Comparison of ENCODE assay signal across 12 mouse cellular contexts in genomic region chr15:8963323-8963722, GRCm38 (mm10). TPM values are rescaled to one million over a fixed set of nuclear protein-coding genes. Genes with fewer than 3 reads are reported as not detected.
A peak's percentile ranks its signal among the peaks of the same experiment; 100 is the strongest.
DNase-seq lines count a peak whose midpoint lies in the region; ATAC-seq and TF ChIP-seq lines count a peak whose summit lies in the region.
"Had no signal": no experiment of that assay in that cellular context is flagged by ENCODE, and none has a peak within 500 bp of the region (broad histone marks: within the 10 kb centered on the region; RNA-seq: fewer than 3 reads in every experiment).

No protein-coding gene starts in this region.

- no peaks in the 10 kb centered on the region for H3K36me3 ChIP-seq in kidney, adult 2 months (ENCODE audit: control insufficient read depth, insufficient read depth, low read length)
- no peaks in the 10 kb centered on the region for H3K36me3 ChIP-seq in kidney, embryonic 16.5 days (ENCODE audit: insufficient read depth, low read length)
- no peaks in the 10 kb centered on the region for H3K36me3 ChIP-seq in CH12.LX (replicated peaks in 1 of 2; ENCODE audit: control insufficient read depth in 1 of 2, insufficient read depth in 1 of 2, low read length in 1 of 2)
- H3K36me3 ChIP-seq: midbrain, embryonic 12.5 days had no signal

- no peaks in the 10 kb centered on the region for H3K79me2 ChIP-seq in CH12.LX (replicated peaks; ENCODE audit: control insufficient read depth, extremely low read depth, insufficient read depth, poor library complexity, severe bottlenecking)

- no peaks in the 10 kb centered on the region for H3K9me3 ChIP-seq in kidney, embryonic 16.5 days (ENCODE audit: low read length)
- no peaks in the 10 kb centered on the region for H3K9me3 ChIP-seq in CH12.LX (replicated peaks; ENCODE audit: low read length)
- H3K9me3 ChIP-seq: midbrain, embryonic 12.5 days had no signal

- TF ChIP-seq CTCF in kidney, adult 2 months (conservative IDR thresholded peaks at IDR 0.05; ENCODE audit: insufficient read depth, insufficient read length, low read depth, low read length): peak; percentile 79
- TF ChIP-seq CTCF in CH12.LX (conservative IDR thresholded peaks at IDR 0.05 in 1 of 2, IDR thresholded peaks at IDR 0.05 in 1 of 2; ENCODE audit: low read depth in 2 of 2, low read length in 2 of 2): peak in 1 of 2 experiments; percentile 77; a peak in 2 of 4 replicates
- no peak for TF ChIP-seq CTCF in cerebellum, adult 2 months (IDR thresholded peaks at IDR 0.05; ENCODE audit: borderline replicate concordance, insufficient read depth, low read depth, low read length)

- H3K27ac ChIP-seq in kidney, adult 2 months (ENCODE audit: insufficient read depth, low read depth, low read length): no peak overlapping the region
- no peak overlapping the region for H3K27ac ChIP-seq in kidney, embryonic 16.5 days (ENCODE audit: low read length)
- no peak overlapping the region for H3K27ac ChIP-seq in CH12.LX (ENCODE audit: insufficient read depth, low read depth)
- H3K27ac ChIP-seq in cerebellum, adult 2 months (ENCODE audit: insufficient read depth, low read length): no peak overlapping the region
- H3K27ac ChIP-seq: midbrain, embryonic 12.5 days had no signal

- no peak overlapping the region for H3K4me3 ChIP-seq in kidney, adult 2 months (ENCODE audit: insufficient read depth, low read depth, low read length)
- no peak overlapping the region for H3K4me3 ChIP-seq in kidney, embryonic 16.5 days (ENCODE audit: low read length)
- H3K4me3 ChIP-seq in CH12.LX (replicated peaks in 1 of 3; ENCODE audit: low read depth in 2 of 3, low read length in 2 of 3, poor library complexity in 1 of 3): no peak overlapping the region
- H3K4me3 ChIP-seq in cerebellum, adult 2 months (replicated peaks; ENCODE audit: insufficient read depth, low read depth, low read length): no peak overlapping the region
- H3K4me3 ChIP-seq: midbrain, embryonic 12.5 days had no signal

- no peak for ATAC-seq in kidney, embryonic 16.5 days (ENCODE audit: low FRiP score, low TSS enrichment)

- H3K4me2 ChIP-seq in kidney, embryonic 16.5 days (replicated peaks; ENCODE audit: low read depth, low read length): no peak overlapping the region
- H3K4me2 ChIP-seq in CH12.LX (ENCODE audit: insufficient read depth, low read depth, poor library complexity, severe bottlenecking): no peak overlapping the region
- H3K4me2 ChIP-seq: midbrain, embryonic 12.5 days had no signal

- no peak for TF ChIP-seq EP300 in CH12.LX (IDR thresholded peaks at IDR 0.05; ENCODE audit: low read length)

- DNase-seq in kidney, adult 2 months: peak; percentile 82
- DNase-seq in CH12.LX (ENCODE audit: extremely low read depth) (peak; percentile 48), adipocyte (ENCODE audit: low spot score) (peak; percentile 69)
- DNase-seq in kidney, postnatal 14 days: peak; percentile 65
- no peak for DNase-seq in gastrocnemius, adult 8-10 months (ENCODE audit: low spot score in 2 of 2)
- DNase-seq in natural killer cell, adult 2 months (ENCODE audit: low spot score in 2 of 2): no peak
- no peak for DNase-seq in cerebellum, adult 2 months
- DNase-seq: thymus, postnatal 14 days had no signal

- 48% methylated on average over 2 of the region's 2 CpGs for WGBS in kidney, adult 2 months
- 58% methylated on average over 2 of the region's 2 CpGs for WGBS in kidney, embryonic 16.5 days
- WGBS in cerebellum, adult 2 months: 83% methylated on average over 2 of the region's 2 CpGs

- TF ChIP-seq POLR2A in kidney, adult 2 months (IDR thresholded peaks at IDR 0.05; ENCODE audit: low read depth, low read length): no peak
- TF ChIP-seq POLR2A in CH12.LX (IDR thresholded peaks at IDR 0.05; ENCODE audit: low read depth, low read length): no peak
- TF ChIP-seq POLR2A in cerebellum, adult 2 months (IDR thresholded peaks at IDR 0.05; ENCODE audit: borderline replicate concordance, insufficient read depth, low read length): no peak

- H3K4me1 ChIP-seq in kidney, adult 2 months (ENCODE audit: control insufficient read depth, insufficient read depth, low read length): peaks cover 6% of the 10 kb centered on the region; the same call in 1 of the 2 replicates
- peaks cover 5% of the 10 kb centered on the region; the same call in 1 of the 2 replicates for H3K4me1 ChIP-seq in kidney, embryonic 16.5 days (ENCODE audit: insufficient read depth, low read length)
- peaks cover 0 to 10% of the 10 kb centered on the region in 2 experiments; a peak in 3 of 4 replicates for H3K4me1 ChIP-seq in CH12.LX (ENCODE audit: control insufficient read depth in 1 of 2, insufficient read depth in 2 of 2)
- H3K4me1 ChIP-seq in cerebellum, adult 2 months (ENCODE audit: control insufficient read depth, insufficient read depth, low read length): no peaks in the 10 kb centered on the region; the same call in 1 of the 2 replicates
- H3K4me1 ChIP-seq: midbrain, embryonic 12.5 days had no signal

- no peak overlapping the region for H3K9ac ChIP-seq in kidney, embryonic 16.5 days (replicated peaks; ENCODE audit: low read length)
- no peak overlapping the region for H3K9ac ChIP-seq in CH12.LX (ENCODE audit: insufficient read depth, low read depth)
- H3K9ac ChIP-seq: midbrain, embryonic 12.5 days had no signal

- H3K27me3 ChIP-seq in kidney, adult 2 months (replicated peaks; ENCODE audit: control insufficient read depth, insufficient read depth, low read length): no peaks in the 10 kb centered on the region
- no peaks in the 10 kb centered on the region for H3K27me3 ChIP-seq in kidney, embryonic 16.5 days (ENCODE audit: insufficient read depth, low read length)
- no peaks in the 10 kb centered on the region for H3K27me3 ChIP-seq in CH12.LX (replicated peaks)
- no peaks in the 10 kb centered on the region for H3K27me3 ChIP-seq in cerebellum, adult 2 months (ENCODE audit: control insufficient read depth, insufficient read depth, low read length)
- H3K27me3 ChIP-seq: midbrain, embryonic 12.5 days had no signal

- in situ Hi-C loops in CH12.LX (cut with MboI; ENCODE audit: low pct_ligation_motif_present, low pct_unique_long_range_greater_than_20kb, low sequenced_read_pairs): no loop called here

- dilution Hi-C loops in CH12.LX (cut with MboI; ENCODE audit: extremely low pct_ligation_motif_present, extremely low pct_unique_long_range_greater_than_20kb, low sequenced_read_pairs): no loop called here

- TF ChIP-seq RAD21 in CH12.LX (IDR thresholded peaks at IDR 0.05; ENCODE audit: low read depth, low read length): peak; percentile 56

TF ChIP-seq in CH12.LX, 34 proteins besides CTCF, POLR2A, EP300 and RAD21:
- no peak for TF ChIP-seq USF2 (conservative IDR thresholded peaks at IDR 0.05; ENCODE audit: low read depth, low read length)
- TF ChIP-seq SMC3 (IDR thresholded peaks at IDR 0.05; ENCODE audit: low read depth, low read length): peak; percentile 72
- no peak for TF ChIP-seq UBTF (IDR thresholded peaks at IDR 0.05; ENCODE audit: low read depth, low read length)

RNA-seq across cellular contexts. Expression of gene Ranbp3l, which starts 4.4 kb away (rescaled TPM):
- 17.8 and 26.1 TPM in 2 replicates for polyA plus RNA-seq in kidney, adult 2 months (2012; rRNA removed)
- polyA plus RNA-seq in kidney, embryonic 16.5 days (2015; fragmentation: Nextera tagmentation; extraction: Ambion mirVana): 2.6 and 3.2 TPM in 2 replicates
- not detected in 2 replicates for total RNA-seq in CH12.LX (2012; rRNA removed)
- total RNA-seq in CH12.LX (2014; rRNA removed): not detected in 2 replicates
- not detected in 2 replicates for polyA plus RNA-seq in CH12.LX (2012; ENCODE audit: insufficient read length, low read depth)
- under 1 TPM in 1 of 4 experiments, not detected in 3; 0.12 TPM for total RNA-seq in gastrocnemius, adult 8-10 months (2022)
- 2.4 and 5.0 TPM in 2 replicates for polyA plus RNA-seq in cerebellum, adult 2 months (2012; rRNA removed)
- total RNA-seq: hematopoietic stem cell, adult 5-6 weeks had no signal
- polyA plus RNA-seq: limb, embryonic 11.5 days had no signal

Comparison
In these comparisons a context has a peak if more than half of its experiments do, and no peak if none do; other contexts are left out.
1. DNase-seq: peak in kidney, adult 2 months (single experiment), CH12.LX (single experiment), adipocyte (single experiment) and kidney, postnatal 14 days (single experiment); none in gastrocnemius, adult 8-10 months (0 of 2), natural killer cell, adult 2 months (0 of 2) and cerebellum, adult 2 months (0 of 2).